Mouse (Mus musculus): ENCODE results near the gene Traf1. TPM values are rescaled to one million over a fixed set of nuclear protein-coding genes. Genes with fewer than 3 reads are reported as not detected.

Gene Traf1
- 2.8 and 4.9 TPM in 2 replicates for polyA plus RNA-seq (2015; fragmentation: Nextera tagmentation; extraction: Ambion mirVana)

DNA sequence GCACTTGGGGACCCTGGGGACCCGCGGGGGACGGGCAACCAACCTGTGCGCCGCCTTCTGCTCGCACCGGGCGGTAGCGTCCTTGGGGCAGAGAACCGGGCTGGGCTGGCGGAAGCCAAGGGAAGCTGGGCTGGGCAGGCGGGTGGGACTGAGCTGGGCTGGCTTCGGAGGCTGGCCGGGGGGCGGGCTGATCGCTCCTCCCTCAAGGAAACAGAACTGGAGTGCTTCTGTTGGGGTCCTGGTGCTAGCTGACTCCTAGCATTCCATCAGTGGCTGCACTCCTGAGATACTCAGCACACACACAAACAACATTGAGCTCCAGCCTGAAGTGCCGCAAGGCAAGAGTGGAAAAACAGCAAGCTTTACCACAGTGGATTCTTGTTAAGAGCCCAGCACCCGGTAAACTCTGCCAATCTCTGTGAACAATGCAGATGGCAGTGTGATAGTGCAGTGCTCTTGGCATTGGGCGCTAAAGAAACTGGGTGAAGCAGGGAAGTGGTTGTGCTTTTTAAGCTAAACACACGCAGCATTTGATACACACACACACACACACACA lies at the start of gene Traf1:
Traf1 (minus strand) TSS at position 292 of the 556 bp plus-strand sequence.
- H3K27me3 ChIP-seq (ENCODE audit: control insufficient read depth, insufficient read depth, low read depth, low read length): no peaks in the 10 kb centered on the region
- WGBS: 18% methylated on average over 20 of the region's 20 CpGs
- 0 out of 2 replicates have a peak, but pooled peaks have one; percentile 36 for ATAC-seq
- peak within 1 kb of the TSS; percentile 36; the same call in 1 of the 2 replicates for H3K9ac ChIP-seq (ENCODE audit: low read depth, low read length)
- H3K27ac ChIP-seq (ENCODE audit: low read length): no peak within 1 kb of the TSS
- peak within 1 kb of the TSS; percentile 46 for H3K4me2 ChIP-seq (ENCODE audit: low read length)
- H3K4me3 ChIP-seq (ENCODE audit: low read depth, low read length): peak within 1 kb of the TSS; percentile 10; the same call in 1 of the 2 replicates
- H3K9me3 ChIP-seq (replicated peaks; ENCODE audit: control insufficient read depth, low read length, poor library complexity, severe bottlenecking): no peaks in the 10 kb centered on the region
- no peaks in the 10 kb centered on the region for H3K4me1 ChIP-seq (ENCODE audit: control insufficient read depth, insufficient read depth, low read length)
- H3K36me3 ChIP-seq (ENCODE audit: control insufficient read depth, insufficient read depth, low read length): no peaks in the 10 kb centered on the region

DNA sequence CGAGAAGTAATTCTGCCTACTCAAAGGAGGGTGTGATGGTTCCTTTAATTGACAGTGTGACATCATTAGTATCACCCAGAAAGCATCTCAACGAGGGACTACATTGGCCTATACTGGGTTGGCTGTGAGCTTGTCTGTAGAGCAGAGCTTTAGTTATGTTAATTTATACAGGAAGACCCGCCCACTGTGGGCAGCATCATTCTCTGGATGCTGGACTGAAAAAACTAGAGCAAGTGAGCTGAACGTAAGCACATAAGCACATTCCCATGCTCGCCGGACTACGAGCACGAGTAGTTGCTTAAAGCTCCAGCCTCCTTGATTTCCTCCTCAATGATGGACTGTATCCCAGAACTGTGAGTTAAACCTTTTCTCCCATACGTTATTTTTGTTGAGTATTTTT lies 37.4 kb upstream of the Traf1 start:
- WGBS: 82% methylated on average over 9 of the region's 9 CpGs
- H3K27ac ChIP-seq (ENCODE audit: low read length): no peak overlapping the region

DNA sequence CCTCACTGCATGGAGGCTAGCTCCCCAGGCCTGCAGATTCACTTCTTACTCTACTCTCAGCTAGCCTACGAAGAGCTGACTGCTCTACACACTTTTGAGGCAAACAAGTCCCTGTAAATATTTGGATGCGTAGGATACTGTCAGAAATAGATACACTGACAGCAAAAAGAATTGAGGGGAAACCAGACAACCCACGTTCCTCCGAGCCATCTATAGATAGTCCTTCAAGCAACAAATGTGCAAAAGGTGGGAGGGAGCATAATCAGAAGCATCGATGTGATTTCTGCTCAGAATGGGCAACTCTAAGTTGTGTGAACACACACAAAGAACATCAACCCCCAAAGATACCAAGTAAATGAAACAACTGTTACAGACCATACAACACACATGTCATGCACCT lies 34.9 kb upstream of the Traf1 start:
- WGBS: 97% methylated on average over 5 of the region's 5 CpGs
- Histone ChIP-seq H3K4me1 (ENCODE audit: control insufficient read depth, insufficient read depth, low read length) (peaks cover 16% of the 10 kb centered on the region), H3K4me3 (ENCODE audit: low read depth, low read length) (no peak overlapping the region), H3K36me3 (ENCODE audit: control insufficient read depth, insufficient read depth, low read length) (no peaks in the 10 kb centered on the region), H3K4me2 (ENCODE audit: low read length) (no peak overlapping the region), H3K9ac (ENCODE audit: low read depth, low read length) (no peak overlapping the region), H3K9me3 (replicated peaks; ENCODE audit: control insufficient read depth, low read length, poor library complexity, severe bottlenecking) (no peaks in the 10 kb centered on the region), H3K27ac (ENCODE audit: low read length) (no peak overlapping the region), H3K27me3 (ENCODE audit: control insufficient read depth, insufficient read depth, low read depth, low read length) (no peaks in the 10 kb centered on the region)
- no peak for ATAC-seq

More for the DNA sequence above, 37.4 kb upstream of the Traf1 start:
- H3K4me3 ChIP-seq (ENCODE audit: low read depth, low read length): no peak overlapping the region
- no peaks in the 10 kb centered on the region for H3K27me3 ChIP-seq (ENCODE audit: control insufficient read depth, insufficient read depth, low read depth, low read length)
- no peak for ATAC-seq
- no peaks in the 10 kb centered on the region for H3K36me3 ChIP-seq (ENCODE audit: control insufficient read depth, insufficient read depth, low read length)
- no peak overlapping the region for H3K9ac ChIP-seq (ENCODE audit: low read depth, low read length)
- peaks cover 3% of the 10 kb centered on the region for H3K4me1 ChIP-seq (ENCODE audit: control insufficient read depth, insufficient read depth, low read length)
- no peak overlapping the region for H3K4me2 ChIP-seq (ENCODE audit: low read length)
- no peaks in the 10 kb centered on the region for H3K9me3 ChIP-seq (replicated peaks; ENCODE audit: control insufficient read depth, low read length, poor library complexity, severe bottlenecking)

DNA sequence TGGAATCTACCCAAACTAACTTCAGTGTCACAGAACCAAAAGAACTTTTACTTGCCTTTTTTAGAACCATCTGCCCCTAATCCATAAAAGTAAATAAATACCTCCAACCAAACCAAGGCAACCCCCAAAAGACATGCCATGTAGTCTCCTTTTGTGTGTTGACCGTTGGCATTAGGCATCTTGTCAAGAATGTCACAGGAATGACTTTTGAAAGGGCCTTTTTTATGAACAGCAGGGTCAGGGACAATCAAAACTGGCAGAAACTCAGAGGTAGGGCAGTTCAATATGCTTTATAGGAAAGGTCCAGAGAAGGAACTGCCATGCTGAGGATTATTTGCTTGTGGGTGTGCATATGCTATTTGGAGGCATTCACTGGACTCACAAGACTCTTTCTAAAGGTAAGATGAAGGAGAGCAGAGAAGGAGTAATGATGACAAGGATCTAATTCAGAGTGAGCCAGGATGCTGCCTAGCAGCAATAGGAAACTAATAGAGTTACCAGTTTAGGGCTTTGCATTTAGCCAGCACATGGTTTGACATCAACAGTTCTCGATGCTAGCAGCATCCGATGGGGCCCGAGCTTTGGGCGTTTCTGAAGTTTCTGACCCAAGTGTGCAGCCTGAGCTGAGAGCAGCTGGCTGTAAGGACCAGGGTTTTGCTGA lies 32.3 kb upstream of the Traf1 start:
- H3K9ac ChIP-seq (ENCODE audit: low read depth, low read length): no peak overlapping the region
- H3K36me3 ChIP-seq (ENCODE audit: control insufficient read depth, insufficient read depth, low read length): no peaks in the 10 kb centered on the region
- peak overlapping the region; percentile 87 for H3K27ac ChIP-seq (ENCODE audit: low read length)
- H3K9me3 ChIP-seq (replicated peaks; ENCODE audit: control insufficient read depth, low read length, poor library complexity, severe bottlenecking): no peaks in the 10 kb centered on the region
- peak; percentile 71 for ATAC-seq
- 18% methylated on average over 5 of the region's 5 CpGs for WGBS
- H3K4me2 ChIP-seq (ENCODE audit: low read length): peak overlapping the region; percentile 23; the same call in 1 of the 2 replicates
- no peak overlapping the region for H3K4me3 ChIP-seq (ENCODE audit: low read depth, low read length)
- peaks cover 16% of the 10 kb centered on the region for H3K4me1 ChIP-seq (ENCODE audit: control insufficient read depth, insufficient read depth, low read length)
- no peaks in the 10 kb centered on the region for H3K27me3 ChIP-seq (ENCODE audit: control insufficient read depth, insufficient read depth, low read depth, low read length)

DNA sequence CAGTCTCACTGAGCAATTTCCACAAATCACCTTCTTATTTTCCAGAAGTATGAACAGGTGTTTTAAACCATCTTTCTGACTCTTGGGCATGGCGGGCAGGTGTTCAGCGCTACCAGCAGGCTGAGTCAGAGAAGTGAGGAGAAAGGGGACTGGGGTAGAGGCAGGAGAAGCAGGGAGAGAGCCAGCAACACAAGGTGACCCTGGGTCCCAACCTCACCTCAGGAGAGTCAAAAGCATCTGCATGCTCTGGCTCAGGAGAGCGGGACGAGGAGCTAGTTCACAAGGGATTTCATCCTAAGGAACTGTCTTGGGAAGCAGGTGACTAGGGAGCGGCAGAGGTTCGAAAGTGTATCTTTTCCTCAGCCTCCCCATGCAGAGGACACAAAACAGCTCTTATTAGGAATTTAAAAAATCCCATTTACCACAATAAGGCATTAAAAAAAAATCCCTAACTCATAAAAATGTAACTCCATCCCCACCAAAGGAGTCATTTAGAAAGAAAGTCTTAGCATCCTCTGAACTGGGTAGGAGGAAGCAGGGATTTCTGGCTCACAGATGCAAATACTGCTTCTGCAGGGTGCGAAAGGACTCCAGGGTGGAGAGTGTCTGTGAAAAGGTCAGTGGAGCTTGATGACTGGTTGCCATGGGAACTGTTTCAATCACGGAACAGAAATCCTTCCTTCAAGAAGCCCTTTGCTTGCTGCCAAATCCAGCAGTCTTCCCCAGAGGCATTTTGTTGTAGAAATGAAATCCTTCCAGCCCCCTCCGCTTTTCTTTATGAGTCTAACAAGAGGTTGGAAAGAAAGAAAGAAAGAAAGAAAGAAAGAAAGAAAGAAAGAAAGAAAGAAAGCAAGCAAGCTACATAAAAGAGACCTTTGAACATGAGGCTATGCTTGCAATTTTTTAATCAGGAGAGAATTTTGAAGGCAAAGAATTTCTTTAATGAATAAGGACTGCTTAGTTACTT lies 31.4 kb upstream of the Traf1 start:
- peak; percentile 92 for ATAC-seq
- peak overlapping the region; percentile 43; the same call in 1 of the 2 replicates for H3K9ac ChIP-seq (ENCODE audit: low read depth, low read length)
- no peaks in the 10 kb centered on the region for H3K9me3 ChIP-seq (replicated peaks; ENCODE audit: control insufficient read depth, low read length, poor library complexity, severe bottlenecking)
- 2% methylated on average over 9 of the region's 9 CpGs for WGBS
- H3K4me2 ChIP-seq (ENCODE audit: low read length): peak overlapping the region; percentile 38
- no peaks in the 10 kb centered on the region for H3K36me3 ChIP-seq (ENCODE audit: control insufficient read depth, insufficient read depth, low read length)
- no peak overlapping the region for H3K4me3 ChIP-seq (ENCODE audit: low read depth, low read length)
- no peaks in the 10 kb centered on the region for H3K27me3 ChIP-seq (ENCODE audit: control insufficient read depth, insufficient read depth, low read depth, low read length)
- H3K4me1 ChIP-seq (ENCODE audit: control insufficient read depth, insufficient read depth, low read length): peaks cover 16% of the 10 kb centered on the region
- H3K27ac ChIP-seq (ENCODE audit: low read length): peak overlapping the region; percentile 87

DNA sequence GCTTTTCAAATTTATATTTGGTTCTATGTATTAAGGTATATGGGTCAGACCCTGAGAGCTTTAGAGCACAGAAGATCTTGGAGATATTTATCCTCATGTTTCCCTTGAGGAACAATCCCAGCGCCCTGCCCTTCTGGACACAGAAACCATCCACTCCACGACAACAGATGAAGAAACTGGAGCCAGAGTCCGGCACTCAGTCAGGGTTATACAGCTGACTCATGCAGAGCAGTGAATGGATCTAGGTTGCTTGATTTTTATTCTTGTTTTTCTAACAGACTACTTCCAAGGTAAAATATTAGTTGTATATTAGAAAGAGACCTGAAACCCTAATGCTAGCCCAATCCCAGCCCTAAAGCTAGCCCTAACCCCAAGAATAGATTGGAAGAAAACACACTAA lies 30.4 kb upstream of the Traf1 start:
- ATAC-seq: no peak
- Histone ChIP-seq H3K4me1 (ENCODE audit: control insufficient read depth, insufficient read depth, low read length) (peaks cover 16% of the 10 kb centered on the region), H3K36me3 (ENCODE audit: control insufficient read depth, insufficient read depth, low read length) (no peaks in the 10 kb centered on the region), H3K9me3 (replicated peaks; ENCODE audit: control insufficient read depth, low read length, poor library complexity, severe bottlenecking) (no peaks in the 10 kb centered on the region), H3K27ac (ENCODE audit: low read length) (no peak overlapping the region), H3K9ac (ENCODE audit: low read depth, low read length) (no peak overlapping the region), H3K27me3 (ENCODE audit: control insufficient read depth, insufficient read depth, low read depth, low read length) (no peaks in the 10 kb centered on the region), H3K4me3 (ENCODE audit: low read depth, low read length) (no peak overlapping the region), H3K4me2 (ENCODE audit: low read length) (no peak overlapping the region)
- 71% methylated on average over 3 of the region's 3 CpGs for WGBS

DNA sequence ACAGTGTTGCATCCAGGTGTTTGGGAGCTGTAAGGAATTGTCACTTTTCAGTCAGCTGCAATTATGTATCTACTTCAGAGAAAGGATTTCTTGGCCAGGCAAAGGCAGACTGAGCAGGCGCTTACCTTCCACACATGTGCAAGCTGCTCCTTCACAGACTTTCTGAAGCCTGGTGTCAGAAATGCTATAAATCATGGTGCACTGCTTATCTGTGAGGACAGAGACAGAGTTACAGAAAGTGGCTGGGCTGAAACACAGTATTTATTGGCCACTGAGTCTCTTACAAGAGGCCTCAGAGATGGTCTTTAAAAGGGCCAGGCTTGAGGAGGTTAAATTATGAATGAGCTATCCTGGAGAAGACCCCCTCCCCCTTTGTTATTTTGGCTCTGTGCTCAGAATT lies 28.2 kb upstream of the Traf1 start:
- no peak overlapping the region for H3K4me2 ChIP-seq (ENCODE audit: low read length)
- WGBS: 83% methylated on average over 1 of the region's 1 CpGs
- no peaks in the 10 kb centered on the region for H3K36me3 ChIP-seq (ENCODE audit: control insufficient read depth, insufficient read depth, low read length)
- H3K4me1 ChIP-seq (ENCODE audit: control insufficient read depth, insufficient read depth, low read length): peaks cover 16% of the 10 kb centered on the region
- no peak for ATAC-seq
- no peaks in the 10 kb centered on the region for H3K27me3 ChIP-seq (ENCODE audit: control insufficient read depth, insufficient read depth, low read depth, low read length)
- H3K27ac ChIP-seq (ENCODE audit: low read length): no peak overlapping the region
- H3K4me3 ChIP-seq (ENCODE audit: low read depth, low read length): no peak overlapping the region
- H3K9ac ChIP-seq (ENCODE audit: low read depth, low read length): no peak overlapping the region
- no peaks in the 10 kb centered on the region for H3K9me3 ChIP-seq (replicated peaks; ENCODE audit: control insufficient read depth, low read length, poor library complexity, severe bottlenecking)

DNA sequence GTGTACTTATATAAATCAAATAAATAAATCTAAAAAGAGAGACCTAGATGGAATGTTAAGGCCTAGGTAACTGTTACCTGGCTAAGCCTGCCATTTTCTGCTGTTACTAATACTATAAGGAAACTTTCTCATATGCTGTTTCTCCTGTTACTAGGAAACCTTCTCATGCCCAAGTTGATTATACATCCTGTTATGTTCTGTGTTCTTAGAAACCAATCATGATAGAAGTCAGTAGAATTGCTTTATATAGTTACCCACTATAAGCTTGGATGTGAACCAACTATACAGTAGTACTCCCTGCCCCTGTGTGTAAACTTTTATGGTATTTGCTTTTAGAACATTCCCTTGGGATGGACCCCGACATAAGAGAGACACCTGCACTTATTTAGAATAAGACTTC lies 26.0 kb upstream of the Traf1 start:
- H3K27me3 ChIP-seq (ENCODE audit: control insufficient read depth, insufficient read depth, low read depth, low read length): no peaks in the 10 kb centered on the region
- peaks cover 1% of the 10 kb centered on the region for H3K4me1 ChIP-seq (ENCODE audit: control insufficient read depth, insufficient read depth, low read length)
- no peak overlapping the region for H3K9ac ChIP-seq (ENCODE audit: low read depth, low read length)
- H3K36me3 ChIP-seq (ENCODE audit: control insufficient read depth, insufficient read depth, low read length): no peaks in the 10 kb centered on the region
- ATAC-seq: no peak
- no peaks in the 10 kb centered on the region for H3K9me3 ChIP-seq (replicated peaks; ENCODE audit: control insufficient read depth, low read length, poor library complexity, severe bottlenecking)
- no peak overlapping the region for H3K4me2 ChIP-seq (ENCODE audit: low read length)
- 83% methylated on average over 1 of the region's 1 CpGs for WGBS
- H3K4me3 ChIP-seq (ENCODE audit: low read depth, low read length): no peak overlapping the region
- H3K27ac ChIP-seq (ENCODE audit: low read length): no peak overlapping the region
